Mouse (Mus musculus): Measurements from ENCODE around the gene 4930455H04Rik.

GRCm38 (mm10) chr3:116921535-116921934, 46.5 kb upstream of the 4930455H04Rik start:
- no peak for TF ChIP-seq POLR2A (IDR thresholded peaks at IDR 0.05; ENCODE audit: control insufficient read depth, low read depth, low read length)
- TF ChIP-seq CTCF (IDR thresholded peaks at IDR 0.05; ENCODE audit: control insufficient read depth, insufficient read depth, insufficient replicate concordance, low read depth, low read length) = no peak

All from testis, adult 2 months (tissue).